ENCODE assay signal across 18 mouse cellular contexts in genomic region chr4:44488219-44488618, GRCm38 (mm10).
DNase-seq lines count a peak whose midpoint lies in the region; ATAC-seq and TF ChIP-seq lines count a peak whose summit lies in the region.
"Had no signal": no experiment of that assay in that cellular context is flagged by ENCODE, and none has a peak within 500 bp of the region (broad histone marks: within the 10 kb centered on the region; RNA-seq: fewer than 3 reads in every experiment).

No protein-coding gene starts in this region.

- peaks cover 6% of the 10 kb centered on the region for H3K27me3 ChIP-seq in kidney, embryonic 16.5 days (ENCODE audit: insufficient read depth, low read length)
- H3K27me3 ChIP-seq in CH12.LX (replicated peaks), result no peaks in the 10 kb centered on the region

- in situ Hi-C loops in CH12.LX (cut with MboI; ENCODE audit: low pct_ligation_motif_present, low pct_unique_long_range_greater_than_20kb, low sequenced_read_pairs), result no loop called here

- DNase-seq in heart, postnatal 4 days, result peak; percentile 16
- no peak for DNase-seq in heart, adult 8-10 months (ENCODE audit: low spot score)
- peak; percentile 16 for DNase-seq in kidney, postnatal 14 days
- DNase-seq in 3134 (ENCODE audit: extremely low read depth, insufficient read length, low spot score) (peak; percentile 21), CH12.LX (ENCODE audit: extremely low read depth) (peak; percentile 60)
- DNase-seq in lung, postnatal 36 days, result no peak
- DNase-seq in lung, adult 18-20 months, result no peak
- DNase-seq: cerebellum, adult 11-12 months; kidney, postnatal 25 days; lung, adult 2 months; right cerebral cortex, postnatal 14 days; spleen, adult 18-20 months; thymus, adult 2 months had no signal

- dilution Hi-C loops in CH12.LX (cut with MboI; ENCODE audit: extremely low pct_ligation_motif_present, extremely low pct_unique_long_range_greater_than_20kb, low sequenced_read_pairs), result no loop called here

- ATAC-seq in kidney, embryonic 16.5 days (ENCODE audit: low FRiP score, low TSS enrichment), result no peak
- ATAC-seq: activated CD4-positive, CD25-positive, alpha-beta regulatory T cell, adult 4 months; intestine, embryonic 16.5 days had no signal

- H3K9me3 ChIP-seq in kidney, embryonic 16.5 days (ENCODE audit: low read length), result no peaks in the 10 kb centered on the region
- no peaks in the 10 kb centered on the region for H3K9me3 ChIP-seq in CH12.LX (replicated peaks; ENCODE audit: low read length)
- H3K9me3 ChIP-seq: embryonic facial prominence, embryonic 10.5 days had no signal

- peaks cover 4% of the 10 kb centered on the region; the same call in 1 of the 2 replicates for H3K4me1 ChIP-seq in kidney, embryonic 16.5 days (ENCODE audit: insufficient read depth, low read length)
- H3K4me1 ChIP-seq in CH12.LX (ENCODE audit: control insufficient read depth in 1 of 2, insufficient read depth in 2 of 2), result peaks cover 4 to 39% of the 10 kb centered on the region in 2 experiments
- H3K4me1 ChIP-seq: embryonic facial prominence, embryonic 10.5 days had no signal

- no peaks in the 10 kb centered on the region for H3K36me3 ChIP-seq in kidney, embryonic 16.5 days (ENCODE audit: insufficient read depth, low read length)
- no peaks in the 10 kb centered on the region for H3K36me3 ChIP-seq in CH12.LX (replicated peaks in 1 of 2; ENCODE audit: control insufficient read depth in 1 of 2, insufficient read depth in 1 of 2, low read length in 1 of 2)
- H3K36me3 ChIP-seq: embryonic facial prominence, embryonic 10.5 days had no signal

- H3K4me2 ChIP-seq in kidney, embryonic 16.5 days (replicated peaks; ENCODE audit: low read depth, low read length), result no peak overlapping the region
- H3K4me2 ChIP-seq in CH12.LX (ENCODE audit: insufficient read depth, low read depth, poor library complexity, severe bottlenecking), result no peak overlapping the region
- H3K4me2 ChIP-seq: liver, embryonic 11.5 days had no signal

- 38% methylated on average over 8 of the region's 8 CpGs for WGBS in kidney, embryonic 16.5 days

- H3K4me3 ChIP-seq in kidney, embryonic 16.5 days (ENCODE audit: low read length), result no peak overlapping the region
- H3K4me3 ChIP-seq in CH12.LX (replicated peaks in 1 of 3; ENCODE audit: low read depth in 2 of 3, low read length in 2 of 3, poor library complexity in 1 of 3), result no peak overlapping the region
- H3K4me3 ChIP-seq: embryonic facial prominence, embryonic 10.5 days had no signal

- H3K9ac ChIP-seq in kidney, embryonic 16.5 days (replicated peaks; ENCODE audit: low read length), result no peak overlapping the region
- H3K9ac ChIP-seq in CH12.LX (ENCODE audit: insufficient read depth, low read depth), result no peak overlapping the region

- H3K27ac ChIP-seq in kidney, embryonic 16.5 days (ENCODE audit: low read length), result no peak overlapping the region
- no peak overlapping the region for H3K27ac ChIP-seq in CH12.LX (ENCODE audit: insufficient read depth, low read depth)
- H3K27ac ChIP-seq: embryonic facial prominence, embryonic 10.5 days had no signal

- peak; percentile 42 for TF ChIP-seq EP300 in CH12.LX (IDR thresholded peaks at IDR 0.05; ENCODE audit: low read length)

- H3K79me2 ChIP-seq in CH12.LX (replicated peaks; ENCODE audit: control insufficient read depth, extremely low read depth, insufficient read depth, poor library complexity, severe bottlenecking), result no peaks in the 10 kb centered on the region

- no peak for TF ChIP-seq CTCF in CH12.LX (conservative IDR thresholded peaks at IDR 0.05 in 1 of 2, IDR thresholded peaks at IDR 0.05 in 1 of 2; ENCODE audit: low read depth in 2 of 2, low read length in 2 of 2)

- TF ChIP-seq RAD21 in CH12.LX (IDR thresholded peaks at IDR 0.05; ENCODE audit: low read depth, low read length), result no peak; the same call in 1 of the 2 replicates

- no peak for TF ChIP-seq POLR2A in CH12.LX (IDR thresholded peaks at IDR 0.05; ENCODE audit: low read depth, low read length)

TF ChIP-seq in CH12.LX, 34 proteins besides CTCF, POLR2A, EP300 and RAD21:
- TF ChIP-seq BHLHE40 (IDR thresholded peaks at IDR 0.05; ENCODE audit: low read depth, low read length) (peak; percentile 30; the same call in 1 of the 2 replicates), TBP (conservative IDR thresholded peaks at IDR 0.05; ENCODE audit: low read depth, low read length) (no peak), IRF4 (IDR thresholded peaks at IDR 0.05; ENCODE audit: low read depth, low read length) (peak; percentile 65; the same call in 1 of the 2 replicates), USF1 (IDR thresholded peaks at IDR 0.05; ENCODE audit: low read depth, low read length) (no peak), JUN (IDR thresholded peaks at IDR 0.05; ENCODE audit: insufficient read depth, low read depth, low read length) (no peak), UBTF (IDR thresholded peaks at IDR 0.05; ENCODE audit: low read depth, low read length) (no peak), CHD1 (IDR thresholded peaks at IDR 0.05; ENCODE audit: low read depth, low read length) (no peak), ZNF384 (IDR thresholded peaks at IDR 0.05; ENCODE audit: low read depth, low read length) (no peak)
TF ChIP-seq in CH12.LX: peak in this region for 2.

Comparison
In these comparisons a context has a peak if more than half of its experiments do, and no peak if none do; other contexts are left out.
1. DNase-seq: peak in heart, postnatal 4 days (single experiment), kidney, postnatal 14 days (single experiment), 3134 (single experiment) and CH12.LX (single experiment); none in heart, adult 8-10 months (single experiment), lung, postnatal 36 days (single experiment) and lung, adult 18-20 months (0 of 2).